Mouse (Mus musculus) lung, postnatal 4 days (tissue): ENCODE results near the gene Rcan2.
A peak's percentile ranks its signal among the peaks of the same experiment; 100 is the strongest.

Experiments used
- DNase-seq, 2 experiments: peaks; one replicate each; pipeline ENCODE4 v3.0.0; 2021

Rcan2 gene

DNA sequence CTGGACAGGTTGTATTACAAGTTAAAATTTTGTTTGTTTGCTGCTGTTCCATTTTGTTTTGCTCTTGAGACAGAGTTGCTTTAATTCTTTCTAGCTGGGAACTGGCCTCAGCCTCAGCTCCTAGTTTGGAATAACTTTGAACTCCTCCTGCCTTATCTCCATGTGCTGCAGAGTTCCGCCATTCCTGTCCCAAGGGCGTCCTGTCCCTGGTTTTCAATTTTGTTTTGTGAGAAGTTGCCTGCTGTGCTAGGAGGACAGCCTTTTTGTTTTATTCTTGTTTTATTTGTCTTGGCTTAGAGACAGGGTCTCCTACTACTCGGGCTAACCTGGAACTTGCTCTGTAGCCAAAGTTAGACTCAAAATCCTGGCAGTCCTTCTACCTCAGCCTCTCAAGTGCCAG lies 26.1 kb downstream of the Rcan2 start:
- no peak for DNase-seq

DNA sequence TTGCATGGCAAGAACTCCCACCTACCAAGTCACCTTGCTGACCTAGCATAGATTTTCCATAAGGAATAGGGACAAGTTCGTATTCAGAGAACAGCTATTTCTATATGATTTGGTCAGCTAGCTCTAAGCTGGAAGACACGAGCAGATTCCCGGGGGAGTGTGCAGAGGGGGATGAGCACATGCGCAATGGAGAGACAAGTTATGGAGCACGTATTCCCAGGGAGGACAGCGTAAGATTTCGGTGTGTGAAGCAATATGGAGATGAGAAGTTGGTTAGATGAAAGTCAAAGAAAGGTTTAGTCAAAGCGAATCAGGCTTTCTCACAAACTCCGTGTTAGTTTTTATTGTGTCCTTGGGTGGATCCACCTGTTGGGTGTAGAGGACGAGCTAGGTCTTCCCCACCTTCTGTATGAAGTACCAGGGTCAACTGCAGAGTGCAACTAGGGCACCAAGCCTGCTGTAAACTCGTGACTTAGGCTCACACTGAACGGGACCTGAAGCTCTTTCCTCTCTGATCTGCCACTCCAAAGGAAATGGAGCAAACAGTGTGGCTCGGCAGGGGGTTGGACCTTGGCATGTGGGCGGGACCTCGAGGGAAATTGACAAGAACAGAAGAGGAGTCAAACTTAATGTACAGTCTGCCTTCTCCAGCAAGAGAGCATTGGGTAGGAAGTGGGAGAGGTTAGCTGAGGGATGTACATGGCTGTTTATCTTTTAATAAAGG lies 31.4 kb downstream of the Rcan2 start:
- no peak for DNase-seq

- DNase-seq: no peak
Measured at GRCm38 (mm10) chr17:43840208-43840607, 39.1 kb downstream of the Rcan2 start.

- DNase-seq: no peak
Measured at GRCm38 (mm10) chr17:43846714-43847113, 45.6 kb downstream of the Rcan2 start.

- no peak for DNase-seq
Measured at GRCm38 (mm10) chr17:43848903-43849302, 47.8 kb downstream of the Rcan2 start.

DNA sequence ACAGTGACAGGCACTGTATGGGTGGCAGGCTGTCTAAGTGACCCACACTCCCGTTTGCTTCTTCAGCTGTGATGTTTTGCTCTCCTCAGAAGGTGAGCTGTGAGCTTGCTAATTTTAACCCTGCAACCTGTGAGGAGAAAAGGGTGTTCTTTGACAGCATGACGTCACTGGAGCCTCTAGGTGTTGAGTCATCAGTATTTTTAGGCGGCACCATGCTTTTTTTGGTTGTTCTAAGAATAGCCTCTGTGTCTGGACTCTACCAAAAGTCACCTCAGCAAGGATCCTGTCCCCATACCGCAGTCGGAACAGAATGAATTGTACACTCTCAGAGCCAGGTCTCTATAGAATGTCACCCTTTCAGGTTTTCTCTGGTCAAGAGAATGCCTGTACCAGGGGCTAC lies 54.0 kb downstream of the Rcan2 start:
- no peak for DNase-seq

DNA sequence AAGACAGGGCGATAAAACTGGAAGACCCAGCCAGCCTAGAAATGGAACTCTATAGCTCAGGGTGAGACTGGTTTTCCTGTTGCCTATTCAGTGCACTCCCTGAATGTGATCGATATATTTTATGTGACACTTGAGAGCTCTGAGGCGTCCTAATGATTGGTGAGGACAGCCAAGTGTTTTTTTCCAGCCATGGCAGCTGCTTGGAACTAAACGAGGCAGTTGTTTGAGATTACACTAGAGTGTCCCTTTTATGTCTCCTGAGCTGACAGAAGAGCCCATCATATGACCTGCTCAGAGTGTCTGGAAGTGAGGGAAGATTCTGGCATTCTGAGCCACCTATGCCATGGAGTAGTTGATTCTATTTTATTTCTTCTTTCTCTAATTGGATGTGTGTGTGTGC lies 54.9 kb downstream of the Rcan2 start:
- no peak for DNase-seq

DNA sequence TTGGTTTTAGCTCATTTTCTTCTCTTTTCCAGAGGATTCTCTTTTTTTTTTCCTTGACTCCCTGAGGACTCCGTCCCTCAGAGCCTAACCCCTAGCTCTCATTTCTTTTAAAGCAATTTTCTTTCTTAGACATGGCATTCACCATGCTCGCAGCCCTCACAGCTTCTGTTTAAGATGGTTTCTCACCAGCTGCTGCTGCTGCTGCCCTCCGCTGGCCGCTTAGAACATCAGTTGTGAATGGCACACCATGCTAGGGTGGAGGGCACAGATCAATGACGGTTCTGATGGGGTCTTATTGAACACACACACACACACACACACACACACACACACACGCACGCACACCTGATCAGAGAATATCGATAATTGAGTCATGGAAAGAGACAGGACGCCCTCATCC lies 67.7 kb downstream of the Rcan2 start:
- DNase-seq: no peak

- peak; percentile 57 to 73 for DNase-seq
Measured at GRCm38 (mm10) chr17:43869677-43870076, 68.5 kb downstream of the Rcan2 start.

GRCm38 (mm10) chr17:43874417-43874816 lies 73.3 kb downstream of the Rcan2 start:
- DNase-seq: no peak

DNA sequence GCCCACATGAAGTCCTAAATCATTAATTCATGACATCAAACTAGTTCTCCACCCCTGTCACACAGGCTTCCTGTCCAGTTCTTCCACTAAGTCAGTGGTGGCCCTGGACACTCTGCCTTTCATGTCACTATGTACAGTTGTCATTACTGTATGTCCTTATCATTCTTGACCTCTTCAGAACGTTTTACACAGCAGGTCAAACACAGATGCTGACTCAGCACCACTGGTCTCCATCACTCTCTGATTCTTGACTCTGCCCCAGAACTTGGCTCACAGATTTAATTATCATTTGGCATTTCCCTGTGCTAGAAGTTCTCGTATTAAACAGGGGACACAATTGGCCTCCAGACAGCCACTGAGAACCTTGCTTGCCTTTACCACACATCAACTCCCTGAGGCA lies 76.3 kb downstream of the Rcan2 start:
- DNase-seq: no peak

DNA sequence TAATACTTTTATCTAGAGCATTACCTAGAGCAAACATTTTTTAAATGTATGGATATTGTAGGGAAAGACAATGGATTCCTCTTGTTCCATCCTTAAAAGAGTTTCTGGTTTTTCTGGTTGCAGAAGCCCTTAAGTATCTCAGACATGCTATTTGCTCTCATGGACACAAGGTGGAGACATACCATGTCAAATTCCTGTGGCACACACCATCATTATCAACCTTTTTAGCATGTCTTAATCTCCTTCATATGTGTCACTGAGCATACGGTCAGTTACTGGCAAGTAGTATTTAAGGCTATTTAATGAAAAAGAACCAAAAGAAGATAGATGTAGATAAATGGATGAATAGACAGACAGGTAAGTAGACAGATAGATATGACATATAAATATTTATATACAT lies 81.9 kb downstream of the Rcan2 start:
- DNase-seq: no peak

GRCm38 (mm10) chr17:43886262-43886661 lies 85.1 kb downstream of the Rcan2 start:
- no peak for DNase-seq

- no peak for DNase-seq
Measured at GRCm38 (mm10) chr17:43887931-43888330, 86.8 kb downstream of the Rcan2 start.

DNA sequence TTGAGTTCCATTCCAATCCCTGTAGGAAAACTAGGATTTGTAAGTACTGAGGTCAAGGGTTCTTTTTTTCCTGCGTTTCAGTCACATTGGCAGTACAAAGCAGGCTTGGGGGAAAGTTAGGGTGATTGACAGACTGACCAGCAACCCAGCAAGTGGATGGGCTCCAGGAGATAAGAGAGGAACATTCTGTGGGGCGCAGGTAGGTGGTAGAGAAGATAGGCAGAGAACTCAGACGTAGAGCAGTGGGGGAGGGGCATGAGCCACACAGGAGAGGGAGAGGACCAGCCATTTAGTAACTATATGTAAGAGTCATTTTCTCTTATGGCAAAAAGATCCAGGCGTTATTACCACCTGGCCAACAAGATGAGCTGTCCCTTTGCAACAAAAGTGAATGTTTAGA lies 96.2 kb downstream of the Rcan2 start:
- DNase-seq: no peak

DNA sequence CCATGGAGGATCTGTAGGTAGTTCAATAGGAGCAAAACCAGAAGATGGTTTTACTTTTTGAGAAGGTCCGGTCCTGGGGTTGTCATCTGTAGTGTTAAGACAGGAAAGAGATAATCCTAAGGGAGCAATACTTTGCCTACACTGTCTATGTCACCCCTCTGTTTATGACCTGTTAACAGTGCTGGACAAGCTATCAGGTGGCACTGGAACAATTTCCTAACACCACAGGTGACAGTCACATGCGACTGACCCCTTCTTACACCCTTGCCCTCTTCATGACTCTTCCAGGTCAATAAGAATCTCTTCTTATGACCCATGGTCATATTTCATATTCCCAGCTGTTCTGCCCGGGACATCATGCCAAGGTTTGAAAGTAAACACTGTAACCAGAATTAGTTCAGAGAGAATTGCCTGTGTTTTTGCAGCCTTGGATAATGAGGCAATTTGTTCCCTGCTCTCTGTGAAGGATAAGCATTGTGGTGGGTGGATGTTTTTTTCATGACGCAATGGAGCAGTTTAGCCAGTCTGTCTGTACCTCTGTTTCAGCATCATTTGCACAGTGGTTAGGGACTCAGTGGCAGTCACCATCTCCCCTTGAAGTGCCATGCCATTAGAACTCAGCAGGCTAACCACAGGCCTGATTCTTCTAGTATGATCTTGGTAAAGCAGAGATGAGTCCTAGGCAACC lies 98.4 kb downstream of the Rcan2 start:
- DNase-seq: no peak

DNA sequence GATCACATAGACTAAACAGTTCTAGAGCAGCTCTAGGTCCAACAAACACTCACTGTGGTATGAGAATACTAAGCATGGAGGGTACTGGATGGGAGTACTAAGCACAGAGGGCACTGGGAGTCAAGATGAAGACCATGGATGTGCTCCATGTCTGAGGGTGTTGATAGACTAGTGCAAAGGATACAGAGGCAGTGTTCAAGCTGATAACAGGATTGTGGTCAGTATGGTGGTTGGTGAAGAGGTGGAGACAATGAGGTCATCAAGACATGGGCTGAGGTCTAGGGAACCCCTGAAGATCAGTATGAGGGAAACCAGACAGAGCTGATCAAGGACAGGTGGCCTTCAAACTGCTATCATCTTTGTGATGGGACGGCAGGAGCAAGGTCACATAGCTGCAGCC lies 99.0 kb downstream of the Rcan2 start:
- DNase-seq: no peak

DNA sequence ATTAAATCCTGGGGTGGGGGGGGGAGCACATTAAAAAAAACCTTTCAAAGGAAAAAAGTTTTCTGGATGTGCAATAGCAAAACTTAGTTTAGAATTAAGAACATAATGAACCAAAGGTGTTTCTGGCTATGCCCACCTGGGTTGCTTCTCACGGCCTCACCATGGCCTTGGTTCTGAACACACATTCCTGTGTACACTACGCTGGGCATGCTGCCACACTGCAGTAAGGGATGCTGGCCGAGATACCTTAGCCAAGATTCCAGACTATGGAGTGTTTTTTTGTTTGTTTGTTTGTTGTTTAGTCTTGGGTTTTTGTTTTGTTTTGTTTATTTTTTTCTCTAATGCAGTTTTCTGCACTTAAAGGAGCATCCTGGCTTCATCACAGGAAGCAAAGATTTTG lies 100.3 kb downstream of the Rcan2 start:
- no peak for DNase-seq

- peak; percentile 36 to 60 for DNase-seq
Measured at GRCm38 (mm10) chr17:43903807-43904771, 102.9 kb downstream of the Rcan2 start.

DNA sequence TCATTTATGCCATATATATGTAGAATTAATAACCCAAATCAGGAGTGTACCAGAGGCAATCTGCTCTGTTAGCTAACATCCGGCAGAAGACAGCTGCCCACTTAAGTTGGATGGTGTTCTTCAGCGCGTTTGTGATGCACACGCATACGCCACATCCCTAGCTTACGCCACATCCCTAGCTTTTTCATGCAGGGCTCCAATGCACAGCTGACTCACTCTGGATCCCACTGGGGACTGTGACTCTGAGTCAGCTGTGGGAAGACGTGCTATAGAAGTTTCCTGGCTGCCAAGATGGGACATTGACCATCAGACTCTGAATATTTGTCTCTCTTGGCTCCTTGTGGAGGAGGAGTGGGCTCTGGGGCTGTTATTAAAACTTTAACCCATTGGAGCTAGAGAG lies 103.7 kb downstream of the Rcan2 start:
- no peak for DNase-seq

- no peak for DNase-seq
Measured at GRCm38 (mm10) chr17:43906728-43907127, 105.6 kb downstream of the Rcan2 start.

GRCm38 (mm10) chr17:43916128-43916527 lies 115.0 kb downstream of the Rcan2 start:
- no peak for DNase-seq

DNA sequence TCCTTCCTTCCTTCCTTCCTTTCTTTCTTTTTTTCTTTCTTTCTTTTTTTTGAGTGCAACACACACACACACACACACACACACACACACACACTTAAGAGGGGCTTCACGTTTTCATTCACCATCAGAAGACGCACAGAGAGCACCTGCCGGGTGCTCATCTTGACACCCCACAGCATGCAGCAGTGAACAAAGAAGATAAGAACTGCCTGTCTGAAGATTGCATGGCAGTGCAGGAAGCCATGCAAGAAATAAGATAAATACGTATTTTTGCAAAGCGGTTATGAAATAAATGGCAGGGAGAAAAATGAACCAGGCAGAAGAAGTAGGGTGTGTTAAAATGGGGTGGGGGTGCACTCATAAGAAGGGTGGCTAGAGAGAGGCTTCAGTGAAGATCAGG lies 116.0 kb downstream of the Rcan2 start:
- DNase-seq: no peak

- DNase-seq: no peak
Measured at GRCm38 (mm10) chr17:43929856-43930255, 128.7 kb downstream of the Rcan2 start.
